10 mouse cellular contexts compared by ENCODE assay signal in genomic region chr8:70409019-70409418, GRCm38 (mm10). TPM values are rescaled to one million over a fixed set of nuclear protein-coding genes. Genes with fewer than 3 reads are reported as not detected.
A peak's percentile ranks its signal among the peaks of the same experiment; 100 is the strongest.
DNase-seq lines count a peak whose midpoint lies in the region; ATAC-seq and TF ChIP-seq lines count a peak whose summit lies in the region.
"Had no signal": no experiment of that assay in that cellular context is flagged by ENCODE, and none has a peak within 500 bp of the region (broad histone marks: within the 10 kb centered on the region; RNA-seq: fewer than 3 reads in every experiment).

No protein-coding gene starts in this region.

- intact Hi-C loops in heart, adult 2 months (cut with DNase I) = no loop called here

- no peaks in the 10 kb centered on the region for H3K27me3 ChIP-seq in heart, postnatal 0 days (ENCODE audit: control insufficient read depth, insufficient read depth, low read length)
- H3K27me3 ChIP-seq in heart, adult 2 months (ENCODE audit: control insufficient read depth, insufficient read depth, low read length) = no peaks in the 10 kb centered on the region
- no peaks in the 10 kb centered on the region for H3K27me3 ChIP-seq in embryonic facial prominence, embryonic 13.5 days
- H3K27me3 ChIP-seq in hindbrain, embryonic 16.5 days (replicated peaks; ENCODE audit: control insufficient read depth, insufficient read depth, low read length) = no peaks in the 10 kb centered on the region
- H3K27me3 ChIP-seq in midbrain, embryonic 16.5 days (ENCODE audit: control insufficient read depth, insufficient read depth, low read depth, low read length) = no peaks in the 10 kb centered on the region

- no peaks in the 10 kb centered on the region for H3K79me2 ChIP-seq in heart, adult 2 months (replicated peaks; ENCODE audit: control insufficient read depth, insufficient read depth, low read length)

- DNase-seq in heart, postnatal 0 days (ENCODE audit: low spot score) = no peak
- DNase-seq in heart, adult 2 months = no peak
- no peak for DNase-seq in spleen, adult 12 weeks (ENCODE audit: low spot score)
- DNase-seq in urinary bladder, postnatal 36 days (ENCODE audit: low spot score in 2 of 2) = no peak
- no peak for DNase-seq in lung, postnatal 10 days
- DNase-seq: thymus, postnatal 25 days had no signal

- H3K36me3 ChIP-seq in heart, postnatal 0 days (replicated peaks; ENCODE audit: control insufficient read depth, insufficient read depth, low read length) = 0 out of 2 replicates have a peak, but pooled peaks cover under 1% of the 10 kb centered on the region
- H3K36me3 ChIP-seq in heart, adult 2 months (ENCODE audit: control insufficient read depth, insufficient read depth, low read length) = no peaks in the 10 kb centered on the region
- peaks cover 24% of the 10 kb centered on the region for H3K36me3 ChIP-seq in embryonic facial prominence, embryonic 13.5 days
- peaks cover 3% of the 10 kb centered on the region; the same call in 1 of the 2 replicates for H3K36me3 ChIP-seq in hindbrain, embryonic 16.5 days (ENCODE audit: control insufficient read depth, insufficient read depth, low read length)
- peaks cover 4% of the 10 kb centered on the region; the same call in 1 of the 2 replicates for H3K36me3 ChIP-seq in midbrain, embryonic 16.5 days (ENCODE audit: control insufficient read depth, insufficient read depth, low read length)

- ATAC-seq in heart, postnatal 0 days (ENCODE audit: insufficient read depth, low read depth) = no peak
- ATAC-seq in embryonic facial prominence, embryonic 13.5 days (ENCODE audit: insufficient number of reproducible peaks, insufficient read depth, low FRiP score, low TSS enrichment, low read depth) = no peak
- no peak for ATAC-seq in hindbrain, embryonic 16.5 days
- no peak for ATAC-seq in midbrain, embryonic 16.5 days

- WGBS in heart, postnatal 0 days = 90% methylated on average over 10 of the region's 10 CpGs
- WGBS in heart, adult 2 months = 92% methylated on average over 10 of the region's 10 CpGs
- WGBS in embryonic facial prominence, embryonic 13.5 days = 73% methylated on average over 10 of the region's 10 CpGs
- 78% methylated on average over 10 of the region's 10 CpGs for WGBS in hindbrain, embryonic 16.5 days
- 75% methylated on average over 10 of the region's 10 CpGs for WGBS in midbrain, embryonic 16.5 days

- H3K27ac ChIP-seq in heart, postnatal 0 days (ENCODE audit: low read depth) = no peak overlapping the region
- no peak overlapping the region for H3K27ac ChIP-seq in heart, adult 2 months
- peak overlapping the region; percentile 83 for H3K27ac ChIP-seq in embryonic facial prominence, embryonic 13.5 days
- peak overlapping the region; percentile 73 for H3K27ac ChIP-seq in hindbrain, embryonic 16.5 days (ENCODE audit: low read depth, low read length)
- peak overlapping the region; percentile 52 for H3K27ac ChIP-seq in midbrain, embryonic 16.5 days (ENCODE audit: low read length)

- H3K9me3 ChIP-seq in heart, postnatal 0 days (replicated peaks; ENCODE audit: control insufficient read depth, low read length) = no peaks in the 10 kb centered on the region
- no peaks in the 10 kb centered on the region; the same call in 1 of the 2 replicates for H3K9me3 ChIP-seq in embryonic facial prominence, embryonic 13.5 days
- no peaks in the 10 kb centered on the region for H3K9me3 ChIP-seq in hindbrain, embryonic 16.5 days (ENCODE audit: control insufficient read depth, low read length)
- no peaks in the 10 kb centered on the region for H3K9me3 ChIP-seq in midbrain, embryonic 16.5 days (replicated peaks; ENCODE audit: control insufficient read depth, low read length, poor library complexity, severe bottlenecking)

- no peak for TF ChIP-seq POLR2A in heart, adult 2 months (IDR thresholded peaks at IDR 0.05; ENCODE audit: insufficient read depth, low read depth, low read length)

- peaks cover 11% of the 10 kb centered on the region; the same call in 1 of the 2 replicates for H3K4me1 ChIP-seq in heart, postnatal 0 days (ENCODE audit: control insufficient read depth, insufficient read depth)
- H3K4me1 ChIP-seq in heart, adult 2 months (ENCODE audit: control insufficient read depth, insufficient read depth, low read length) = no peaks in the 10 kb centered on the region
- peaks cover 39% of the 10 kb centered on the region for H3K4me1 ChIP-seq in embryonic facial prominence, embryonic 13.5 days
- peaks cover 22% of the 10 kb centered on the region for H3K4me1 ChIP-seq in hindbrain, embryonic 16.5 days (ENCODE audit: control insufficient read depth, insufficient read depth, low read depth, low read length)
- H3K4me1 ChIP-seq in midbrain, embryonic 16.5 days (ENCODE audit: control insufficient read depth, insufficient read depth, low read length) = peaks cover 17% of the 10 kb centered on the region

- H3K4me3 ChIP-seq in heart, postnatal 0 days (ENCODE audit: low read depth, low read length) = no peak overlapping the region
- no peak overlapping the region for H3K4me3 ChIP-seq in heart, adult 2 months
- H3K4me3 ChIP-seq in embryonic facial prominence, embryonic 13.5 days = no peak overlapping the region
- no peak overlapping the region for H3K4me3 ChIP-seq in hindbrain, embryonic 16.5 days (ENCODE audit: low read length)
- H3K4me3 ChIP-seq in midbrain, embryonic 16.5 days (ENCODE audit: low read depth, low read length) = no peak overlapping the region

- TF ChIP-seq EP300 in heart, postnatal 0 days (IDR thresholded peaks at IDR 0.05; ENCODE audit: low read depth) = no peak
- no peak for TF ChIP-seq EP300 in heart, adult 2 months (IDR thresholded peaks at IDR 0.05; ENCODE audit: insufficient read depth, low read depth, low read length)

- no peak overlapping the region for H3K4me2 ChIP-seq in heart, postnatal 0 days (ENCODE audit: low read depth, low read length)
- no peak overlapping the region; the same call in 1 of the 2 replicates for H3K4me2 ChIP-seq in embryonic facial prominence, embryonic 13.5 days
- no peak overlapping the region for H3K4me2 ChIP-seq in hindbrain, embryonic 16.5 days (ENCODE audit: low read length)
- H3K4me2 ChIP-seq in midbrain, embryonic 16.5 days (ENCODE audit: low read length) = no peak overlapping the region

- peak overlapping the region; percentile 37; the same call in 1 of the 2 replicates for H3K9ac ChIP-seq in heart, postnatal 0 days (replicated peaks; ENCODE audit: low read depth, low read length)
- no peak overlapping the region for H3K9ac ChIP-seq in heart, adult 2 months (ENCODE audit: low read depth, low read length)
- H3K9ac ChIP-seq in embryonic facial prominence, embryonic 13.5 days = peak overlapping the region; percentile 51; the same call in 1 of the 2 replicates
- H3K9ac ChIP-seq in hindbrain, embryonic 16.5 days (ENCODE audit: low read depth, low read length) = peak overlapping the region; percentile 35
- H3K9ac ChIP-seq in midbrain, embryonic 16.5 days (ENCODE audit: low read depth, low read length) = peak overlapping the region; percentile 48

- no peak for TF ChIP-seq CTCF in heart, postnatal 0 days (IDR thresholded peaks at IDR 0.05; ENCODE audit: low read depth)
- TF ChIP-seq CTCF in heart, adult 2 months (IDR thresholded peaks at IDR 0.05) = no peak

RNA-seq across cellular contexts. Expression of gene Crtc1, which starts 30.4 kb away (rescaled TPM):
- total RNA-seq in heart, postnatal 0 days (2014; rRNA removed; ENCODE audit: low replicate concordance) = 6.0 and 6.5 TPM in 2 replicates
- polyA plus RNA-seq in heart, postnatal 0 days (2015; fragmentation: Nextera tagmentation; extraction: Ambion mirVana) = 6.0 and 6.9 TPM in 2 replicates
- total RNA-seq in heart, adult 2 months (2021) = 1 to 10 TPM; 7.4 to 8.1 TPM
- polyA plus RNA-seq in heart, adult 2 months (2012; rRNA removed) = 13.7 and 14.9 TPM in 2 replicates
- 26.6 and 28.1 TPM in 2 replicates for polyA plus RNA-seq in embryonic facial prominence, embryonic 13.5 days (2015; fragmentation: Nextera tagmentation; extraction: Ambion mirVana)
- 45.9 and 55.1 TPM in 2 replicates for polyA plus RNA-seq in hindbrain, embryonic 16.5 days (2015; fragmentation: Nextera tagmentation; extraction: Ambion mirVana)
- 53.4 and 56.3 TPM in 2 replicates for polyA plus RNA-seq in midbrain, embryonic 16.5 days (2015; fragmentation: Nextera tagmentation; extraction: Ambion mirVana)

RNA-seq across cellular contexts. Expression of gene Comp, which starts 35.7 kb away (rescaled TPM):
- 3.2 and 9.8 TPM in 2 replicates for total RNA-seq in heart, postnatal 0 days (2014; rRNA removed; ENCODE audit: low replicate concordance)
- 4.2 and 4.4 TPM in 2 replicates for polyA plus RNA-seq in heart, postnatal 0 days (2015; fragmentation: Nextera tagmentation; extraction: Ambion mirVana)
- 1 to 10 TPM; 5.1 to 5.4 TPM for total RNA-seq in heart, adult 2 months (2021)
- polyA plus RNA-seq in heart, adult 2 months (2012; rRNA removed) = 11.5 and 17.4 TPM in 2 replicates
- 0.59 and 0.81 TPM in 2 replicates for polyA plus RNA-seq in embryonic facial prominence, embryonic 13.5 days (2015; fragmentation: Nextera tagmentation; extraction: Ambion mirVana)
- 0.58 and 2.8 TPM in 2 replicates for polyA plus RNA-seq in hindbrain, embryonic 16.5 days (2015; fragmentation: Nextera tagmentation; extraction: Ambion mirVana)
- 0.36 and 0.47 TPM in 2 replicates for polyA plus RNA-seq in midbrain, embryonic 16.5 days (2015; fragmentation: Nextera tagmentation; extraction: Ambion mirVana)
- total RNA-seq: megakaryocyte, adult 5-6 weeks had no signal

RNA-seq across cellular contexts. Expression of gene Upf1, which starts 55.9 kb away (rescaled TPM):
- 16.5 and 26.3 TPM in 2 replicates for total RNA-seq in heart, postnatal 0 days (2014; rRNA removed; ENCODE audit: low replicate concordance)
- polyA plus RNA-seq in heart, postnatal 0 days (2015; fragmentation: Nextera tagmentation; extraction: Ambion mirVana) = 7.0 and 7.5 TPM in 2 replicates
- 10 to 100 TPM; 42.6 to 43.9 TPM for total RNA-seq in heart, adult 2 months (2021)
- polyA plus RNA-seq in heart, adult 2 months (2012; rRNA removed) = 17.4 and 23.4 TPM in 2 replicates
- 20.3 and 22.1 TPM in 2 replicates for polyA plus RNA-seq in embryonic facial prominence, embryonic 13.5 days (2015; fragmentation: Nextera tagmentation; extraction: Ambion mirVana)
- polyA plus RNA-seq in hindbrain, embryonic 16.5 days (2015; fragmentation: Nextera tagmentation; extraction: Ambion mirVana) = 7.4 and 10.1 TPM in 2 replicates
- polyA plus RNA-seq in midbrain, embryonic 16.5 days (2015; fragmentation: Nextera tagmentation; extraction: Ambion mirVana) = 11.3 and 11.6 TPM in 2 replicates

Comparison
In these comparisons a context has a peak if more than half of its experiments do, and no peak if none do; other contexts are left out.
1. H3K27ac ChIP-seq: peak in embryonic facial prominence, embryonic 13.5 days (single experiment), hindbrain, embryonic 16.5 days (single experiment) and midbrain, embryonic 16.5 days (single experiment); none in heart, postnatal 0 days (single experiment) and heart, adult 2 months (single experiment).